Mouse (Mus musculus) CH12.LX (cell line): ENCODE measurements at regions not wholly inside any gene's neighbourhood (a gene's known extent, or its start where the extent isn't known, plus 50 kb on each side); places are given as distances from the start of the nearest gene placed in this dataset.
A peak's percentile ranks its signal among the peaks of the same experiment; 100 is the strongest.

ENCODE experiments used
- DNase-seq: peaks from one replicate; pipeline ENCODE4 v3.0.0-alpha.2; 2013; ENCODE audit errors: extremely low read depth
- H3K27ac ChIP-seq: 2 replicates; pipeline ENCODE4 v1.5.1; 2012; ENCODE audit warnings: low read depth, mild to moderate bottlenecking, control low read depth, moderate library complexity; ENCODE audit not compliant: insufficient read depth
- H3K27me3 ChIP-seq: replicated peaks from 2 replicates; pipeline ENCODE3; 2012; ENCODE audit warnings: inconsistent platforms
- H3K36me3 ChIP-seq, 2 experiments: replicated peaks in 1 of 2; 2 replicates each; pipeline versions ENCODE3 to v1.6.1; 2012; ENCODE audit warnings: inconsistent platforms in 1 of 2, low read length in 1 of 2, mild to moderate bottlenecking in 1 of 2, mixed read lengths in 1 of 2, moderate library complexity in 1 of 2; ENCODE audit not compliant: control insufficient read depth in 1 of 2, insufficient read depth in 1 of 2
- H3K4me1 ChIP-seq, 2 experiments: 2 replicates each; pipeline ENCODE4 v1.6.1; 2012; ENCODE audit warnings: inconsistent platforms in 1 of 2, moderate library complexity in 1 of 2; ENCODE audit not compliant: insufficient read depth in 2 of 2, control insufficient read depth in 1 of 2
- H3K4me2 ChIP-seq: 2 replicates; pipeline ENCODE4 v1.6.1; 2012; ENCODE audit warnings: low read depth, mild to moderate bottlenecking, control low read depth; ENCODE audit not compliant: poor library complexity, insufficient read depth, severe bottlenecking
- H3K4me3 ChIP-seq, 3 experiments: fragments of 150-350 bp in 1 of 3; sonication (generic) in 1 of 3; replicated peaks in 1 of 3; 2 replicates each; pipeline versions ENCODE3 to v1.5.1; 2011 to 2012; ENCODE audit warnings: low read depth in 2 of 3, low read length in 2 of 3, mild to moderate bottlenecking in 2 of 3, moderate library complexity in 2 of 3, control low read depth in 1 of 3, improper control_type of control experiment in 1 of 3, inconsistent platforms in 1 of 3, mixed read lengths in 1 of 3; ENCODE audit not compliant: poor library complexity in 1 of 3
- H3K79me2 ChIP-seq: replicated peaks from 2 replicates; pipeline ENCODE4 v1.6.1; 2012; ENCODE audit warnings: mild to moderate bottlenecking, moderate library complexity; ENCODE audit not compliant: control insufficient read depth, poor library complexity, insufficient read depth, severe bottlenecking; ENCODE audit errors: extremely low read depth
- H3K9ac ChIP-seq: 2 replicates; pipeline ENCODE4 v1.6.1; 2012; ENCODE audit warnings: low read depth, mild to moderate bottlenecking, control low read depth, moderate library complexity; ENCODE audit not compliant: insufficient read depth
- H3K9me3 ChIP-seq: replicated peaks from 2 replicates; pipeline ENCODE3; 2012; ENCODE audit warnings: low read length, inconsistent platforms, mixed read lengths
- BHLHE40 ChIP-seq: IDR thresholded peaks from 2 replicates; pipeline ENCODE4 v1.6.1; 2011; ENCODE audit warnings: mild to moderate bottlenecking, low read depth, low read length, improper control_type of control experiment
- CHD1 ChIP-seq: IDR thresholded peaks from 2 replicates; pipeline ENCODE4 v1.6.1; 2012; ENCODE audit warnings: low read depth, low read length, improper control_type of control experiment, inconsistent platforms
- CTCF ChIP-seq, 2 experiments: IDR thresholded peaks in 1 of 2; conservative IDR thresholded peaks in 1 of 2; 2 replicates each; pipeline ENCODE4 v1.5.1; 2011 to 2012; ENCODE audit warnings: low read depth in 2 of 2, low read length in 2 of 2, improper control_type of control experiment in 1 of 2, inconsistent platforms in 1 of 2, mild to moderate bottlenecking in 1 of 2, moderate library complexity in 1 of 2
- E2F4 ChIP-seq: IDR thresholded peaks from 2 replicates; pipeline ENCODE4 v1.6.1; 2011; ENCODE audit warnings: low read depth, low read length, improper control_type of control experiment; ENCODE audit not compliant: insufficient replicate concordance
- ELF1 ChIP-seq: IDR thresholded peaks from 2 replicates; pipeline ENCODE4 v1.6.1; 2014; ENCODE audit warnings: low read depth, mild to moderate bottlenecking, inconsistent platforms, low read length, improper control_type of control experiment
- GABPA ChIP-seq: IDR thresholded peaks from 2 replicates; pipeline ENCODE4 v1.6.1; 2012; ENCODE audit warnings: low read depth, low read length, improper control_type of control experiment, inconsistent platforms; ENCODE audit not compliant: insufficient replicate concordance
- HCFC1 ChIP-seq: IDR thresholded peaks from 2 replicates; pipeline ENCODE4 v1.6.1; 2012; ENCODE audit warnings: low read depth, mild to moderate bottlenecking, inconsistent platforms, low read length, improper control_type of control experiment
- IRF4 ChIP-seq: IDR thresholded peaks from 2 replicates; pipeline ENCODE4 v1.6.1; 2014; ENCODE audit warnings: low read depth, mild to moderate bottlenecking, inconsistent platforms, low read length, improper control_type of control experiment
- JUN ChIP-seq: IDR thresholded peaks from 2 replicates; pipeline ENCODE4 v1.6.1; 2011; ENCODE audit warnings: low read depth, mild to moderate bottlenecking, low read length, improper control_type of control experiment, moderate library complexity; ENCODE audit not compliant: insufficient read depth
- KAT2A ChIP-seq: IDR thresholded peaks from 2 replicates; pipeline ENCODE4 v1.6.1; 2012; ENCODE audit warnings: low read length, improper control_type of control experiment, inconsistent platforms; ENCODE audit not compliant: insufficient replicate concordance
- MAFK ChIP-seq: IDR thresholded peaks from 2 replicates; pipeline ENCODE4 v1.6.1; 2011; ENCODE audit warnings: low read length, improper control_type of control experiment; ENCODE audit not compliant: insufficient replicate concordance
- MAZ ChIP-seq: IDR thresholded peaks from 2 replicates; pipeline ENCODE4 v1.6.1; 2012; ENCODE audit warnings: low read depth, mild to moderate bottlenecking, inconsistent platforms, low read length, improper control_type of control experiment, moderate library complexity
- MEF2A ChIP-seq: IDR thresholded peaks from 2 replicates; pipeline ENCODE4 v1.6.1; 2014; ENCODE audit warnings: low read depth, mild to moderate bottlenecking, inconsistent platforms, low read length, improper control_type of control experiment, borderline replicate concordance
- MXI1 ChIP-seq: IDR thresholded peaks from 2 replicates; pipeline ENCODE4 v1.6.1; 2011; ENCODE audit warnings: mild to moderate bottlenecking, low read depth, low read length, improper control_type of control experiment
- NELFE ChIP-seq: IDR thresholded peaks from 2 replicates; pipeline ENCODE4 v1.6.1; 2011; ENCODE audit warnings: low read depth, low read length, improper control_type of control experiment
- NRF1 ChIP-seq: IDR thresholded peaks from 2 replicates; pipeline ENCODE4 v1.6.1; 2014; ENCODE audit warnings: low read depth, mild to moderate bottlenecking, inconsistent platforms, low read length, improper control_type of control experiment, moderate library complexity
- PAX5 ChIP-seq: IDR thresholded peaks from 2 replicates; pipeline ENCODE4 v1.6.1; 2012; ENCODE audit warnings: low read length, inconsistent platforms, mixed read lengths
- POLR2A ChIP-seq: IDR thresholded peaks from 2 replicates; pipeline ENCODE4 v1.6.1; 2011; ENCODE audit warnings: low read depth, mild to moderate bottlenecking, improper control_type of control experiment, low read length
- SMC3 ChIP-seq: IDR thresholded peaks from 2 replicates; pipeline ENCODE4 v1.6.1; 2011; ENCODE audit warnings: low read depth, low read length, improper control_type of control experiment
- TBP ChIP-seq: conservative IDR thresholded peaks from 2 replicates; pipeline ENCODE4 v1.6.1; 2011; ENCODE audit warnings: low read depth, low read length, improper control_type of control experiment
- UBTF ChIP-seq: IDR thresholded peaks from 2 replicates; pipeline ENCODE4 v1.6.1; 2012; ENCODE audit warnings: low read depth, mild to moderate bottlenecking, inconsistent platforms, low read length, improper control_type of control experiment, moderate library complexity
- USF1 ChIP-seq: IDR thresholded peaks from 2 replicates; pipeline ENCODE4 v1.6.1; 2014; ENCODE audit warnings: low read depth, mild to moderate bottlenecking, inconsistent platforms, low read length, improper control_type of control experiment
- ZNF384 ChIP-seq: IDR thresholded peaks from 2 replicates; pipeline ENCODE4 v1.6.1; 2012; ENCODE audit warnings: low read depth, low read length, improper control_type of control experiment, inconsistent platforms
- dilution Hi-C: fragments of 300-500 bp; cut with MboI; formaldehyde crosslinking; loops from 2 replicates; pipeline ENCODE4 v1.14.3; 2020; ENCODE audit warnings: low sequenced_read_pairs; ENCODE audit not compliant: extremely low pct_unique_long_range_greater_than_20kb, extremely low pct_ligation_motif_present
- in situ Hi-C: fragments of 300-500 bp; cut with MboI; formaldehyde crosslinking; loops from 3 replicates; pipeline ENCODE4 v1.14.3; 2019; ENCODE audit warnings: low sequenced_read_pairs, low pct_ligation_motif_present, low pct_unique_long_range_greater_than_20kb, mixed read lengths

GRCm38 (mm10) chr10:68842023-68842735 is 118.7 kb downstream of the Tmem26 start:
- H3K9ac ChIP-seq = no peak overlapping the region
- H3K4me1 ChIP-seq = peaks cover 6 to 14% of the 10 kb centered on the region in 2 experiments
- H3K27me3 ChIP-seq = peaks cover 1% of the 10 kb centered on the region
- no peaks in the 10 kb centered on the region for H3K9me3 ChIP-seq
- TF ChIP-seq TBP (no peak), ELF1 (no peak), USF1 (no peak), E2F4 (no peak), SMC3 (no peak), CHD1 (no peak), NELFE (no peak), ZNF384 (no peak), MEF2A (no peak), NRF1 (no peak), UBTF (no peak), MAFK (no peak), MXI1 (no peak), KAT2A (no peak), GABPA (no peak)
- H3K4me2 ChIP-seq = no peak overlapping the region
- H3K36me3 ChIP-seq = no peaks in the 10 kb centered on the region
- in situ Hi-C loops (no loop called here), dilution Hi-C loops (no loop called here)
- no peak for DNase-seq
- H3K79me2 ChIP-seq = no peaks in the 10 kb centered on the region
- H3K4me3 ChIP-seq = no peak overlapping the region
- H3K27ac ChIP-seq = no peak overlapping the region

GRCm38 (mm10) chr10:68844066-68844465 is 120.6 kb downstream of the Tmem26 start:
- no peaks in the 10 kb centered on the region for H3K79me2 ChIP-seq
- no peak overlapping the region for H3K27ac ChIP-seq
- in situ Hi-C loops (no loop called here), dilution Hi-C loops (no loop called here)
- peak overlapping the region; percentile 44 for H3K9ac ChIP-seq
- no peaks in the 10 kb centered on the region for H3K9me3 ChIP-seq
- H3K4me3 ChIP-seq = peak overlapping the region in 1 of 3 experiments; percentile 28
- H3K36me3 ChIP-seq = no peaks in the 10 kb centered on the region
- TF ChIP-seq HCFC1 (no peak), POLR2A (no peak), NELFE (no peak), ELF1 (peak; percentile 4; the same call in 1 of the 2 replicates), SMC3 (no peak), PAX5 (no peak), JUN (no peak), IRF4 (no peak), MAZ (no peak), CTCF (conservative IDR thresholded peaks at IDR 0.05 in 1 of 2, IDR thresholded peaks at IDR 0.05 in 1 of 2; ENCODE audit: low read depth in 2 of 2, low read length in 2 of 2) (peak in 1 of 2 experiments; percentile 54; a peak in 2 of 4 replicates), UBTF (no peak), BHLHE40 (peak; percentile 41; the same call in 1 of the 2 replicates), NRF1 (no peak)
- TF ChIP-seq, all 38 proteins: peak for 3
- peaks cover 1% of the 10 kb centered on the region for H3K27me3 ChIP-seq
- H3K4me2 ChIP-seq = peak overlapping the region; percentile 71
- peaks cover 6 to 14% of the 10 kb centered on the region in 2 experiments for H3K4me1 ChIP-seq
- DNase-seq = peak; percentile 10
